Mouse (Mus musculus): Measurements from ENCODE around the gene D730048I06Rik.
"Not testable (repeated sequence)": the region's sequence is repeated elsewhere in the genome, so short reads cannot be mapped to it uniquely, and the experiment has no call there.

The D730048I06Rik gene

GRCm38 (mm10) chr9:35790001-35790400, at the start of gene D730048I06Rik, which contains the start of gene Gm27235:
D730048I06Rik (minus strand) TSS chr9:35790112.
Gm27235 (minus strand) TSS chr9:35790101.
- no peak for DNase-seq (ENCODE audit: low spot score in 2 of 2)

- not testable (repeated sequence) for DNase-seq (ENCODE audit: low spot score in 2 of 2)
These were observed 28.0 kb upstream of the D730048I06Rik start for GRCm38 (mm10) chr9:35817881-35818280.

- DNase-seq (ENCODE audit: low spot score in 2 of 2): no peak
These were observed 8.2 kb upstream of the D730048I06Rik start for GRCm38 (mm10) chr9:35798146-35798545.

- no peak for DNase-seq (ENCODE audit: low spot score in 2 of 2)
These were observed 11.9 kb downstream of the D730048I06Rik start, which contains the start of gene Gm17727 for GRCm38 (mm10) chr9:35778009-35778408. Gm17727 (minus strand) TSS chr9:35778109.

- DNase-seq (ENCODE audit: low spot score in 2 of 2): no peak
These were observed 33.1 kb downstream of the D730048I06Rik start for GRCm38 (mm10) chr9:35756843-35757242.

GRCm38 (mm10) chr9:35740749-35741148, 49.2 kb downstream of the D730048I06Rik start, which contains the start of gene Gm17677:
Gm17677 (plus strand) TSS chr9:35741049.
- no peak for DNase-seq (ENCODE audit: low spot score in 2 of 2)

Measured in urinary bladder, postnatal 4 days (tissue).